Mouse (Mus musculus): ENCODE results near the gene Man1a. TPM values are rescaled to one million over a fixed set of nuclear protein-coding genes. Genes with fewer than 3 reads are reported as not detected.

Man1a gene
- polyA plus RNA-seq, 1 experiment from 2014 or later, result 13.2 TPM

DNA sequence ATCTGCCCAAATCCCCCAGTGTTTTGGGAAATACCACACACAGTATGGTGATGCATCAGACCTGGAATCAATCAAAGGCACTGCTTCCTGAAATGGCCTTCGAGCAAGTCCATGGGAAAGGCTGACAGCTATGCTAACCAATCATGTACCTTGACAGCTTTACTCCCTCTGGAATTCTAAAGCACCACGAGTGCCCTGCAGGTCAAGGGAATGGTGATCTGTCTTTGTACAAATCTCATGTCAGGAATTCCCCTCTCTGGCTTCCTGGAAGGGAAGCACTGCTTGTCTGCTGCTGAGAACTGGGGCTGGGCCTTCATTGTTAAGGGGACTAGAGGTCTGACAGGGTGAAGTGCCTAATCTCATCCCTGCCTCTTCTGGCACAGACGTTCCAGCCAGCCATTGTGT lies 17.3 kb downstream of the Man1a start:
- Histone ChIP-seq H3K4me2 (ENCODE audit: low read depth, low read length) (no peak overlapping the region), H3K36me3 (replicated peaks; ENCODE audit: insufficient read depth, low read length) (peaks cover 32% of the 10 kb centered on the region), H3K4me3 (ENCODE audit: low read depth, low read length) (no peak overlapping the region), H3K9ac (replicated peaks) (no peak overlapping the region), H3K27me3 (ENCODE audit: insufficient read depth, low read length) (no peaks in the 10 kb centered on the region), H3K9me3 (ENCODE audit: low read length) (no peaks in the 10 kb centered on the region), H3K4me1 (ENCODE audit: insufficient read depth) (0 out of 2 replicates have a peak, but pooled peaks cover 6% of the 10 kb centered on the region), H3K27ac (ENCODE audit: low read depth) (no peak overlapping the region)
- ATAC-seq, result peak; percentile 81
- 62% methylated on average over 3 of the region's 3 CpGs for WGBS (ENCODE audit: insufficient replicate concordance)
- DNase-seq, result no peak
- TF ChIP-seq EP300 (IDR thresholded peaks at IDR 0.05; ENCODE audit: low read depth) (no peak), CTCF (IDR thresholded peaks at IDR 0.05; ENCODE audit: low read depth) (no peak)

DNA sequence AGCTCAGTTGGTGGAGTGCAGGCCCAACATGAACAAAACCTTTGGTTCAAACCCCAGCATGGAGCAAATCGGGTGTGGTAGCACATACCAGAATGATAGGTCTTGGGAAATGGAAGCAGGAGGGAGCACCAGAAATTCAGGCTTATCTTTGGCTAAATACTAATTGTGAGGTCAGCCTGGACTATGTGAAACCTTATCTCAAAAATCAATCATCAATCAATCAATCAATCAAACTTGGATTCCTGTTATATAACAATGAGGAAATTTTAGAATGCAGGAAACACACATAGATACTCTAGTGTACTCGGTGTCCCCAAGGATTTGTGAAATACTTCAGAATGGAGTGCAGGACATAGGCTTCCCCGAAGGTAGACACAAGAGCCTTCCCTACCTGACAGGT lies 17.8 kb downstream of the Man1a start:
- DNase-seq (no peak), ATAC-seq (peak; percentile 34; the same call in 1 of the 2 replicates)
- 71% methylated on average over 3 of the region's 3 CpGs for WGBS (ENCODE audit: insufficient replicate concordance)
- Histone ChIP-seq H3K9me3 (ENCODE audit: low read length) (no peaks in the 10 kb centered on the region), H3K9ac (replicated peaks) (no peak overlapping the region), H3K4me1 (ENCODE audit: insufficient read depth) (0 out of 2 replicates have a peak, but pooled peaks cover 6% of the 10 kb centered on the region), H3K36me3 (replicated peaks; ENCODE audit: insufficient read depth, low read length) (peaks cover 32% of the 10 kb centered on the region), H3K4me3 (ENCODE audit: low read depth, low read length) (no peak overlapping the region), H3K27ac (ENCODE audit: low read depth) (no peak overlapping the region), H3K4me2 (ENCODE audit: low read depth, low read length) (no peak overlapping the region), H3K27me3 (ENCODE audit: insufficient read depth, low read length) (no peaks in the 10 kb centered on the region)
- no peak for TF ChIP-seq CTCF (IDR thresholded peaks at IDR 0.05; ENCODE audit: low read depth)
- TF ChIP-seq EP300 (IDR thresholded peaks at IDR 0.05; ENCODE audit: low read depth), result no peak

DNA sequence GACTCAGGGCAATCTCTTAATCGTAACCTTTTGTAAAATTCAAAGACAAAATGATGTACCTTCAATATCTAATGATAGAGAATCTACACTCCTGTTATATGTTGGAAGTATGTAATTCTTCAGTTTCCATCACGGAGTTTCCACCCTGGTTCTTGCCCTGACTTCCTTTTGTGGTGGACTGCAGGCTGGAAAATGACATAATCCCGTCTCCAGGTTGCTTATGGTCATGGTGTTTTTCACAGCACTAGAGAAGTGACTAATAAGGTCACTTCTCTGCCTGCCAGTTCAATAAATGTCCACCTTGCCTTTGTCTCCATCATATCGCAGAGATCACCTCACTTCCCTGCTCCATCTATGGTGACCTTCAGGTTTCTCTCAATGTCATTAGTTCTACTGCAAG lies 22.2 kb downstream of the Man1a start:
- Histone ChIP-seq H3K9me3 (ENCODE audit: low read length) (no peaks in the 10 kb centered on the region), H3K9ac (replicated peaks) (no peak overlapping the region), H3K36me3 (replicated peaks; ENCODE audit: insufficient read depth, low read length) (peaks cover 10% of the 10 kb centered on the region), H3K27ac (ENCODE audit: low read depth) (no peak overlapping the region), H3K4me1 (ENCODE audit: insufficient read depth) (0 out of 2 replicates have a peak, but pooled peaks cover 3% of the 10 kb centered on the region), H3K4me3 (ENCODE audit: low read depth, low read length) (no peak overlapping the region), H3K4me2 (ENCODE audit: low read depth, low read length) (no peak overlapping the region), H3K27me3 (ENCODE audit: insufficient read depth, low read length) (no peaks in the 10 kb centered on the region)
- WGBS (ENCODE audit: insufficient replicate concordance), result 84% methylated on average over 4 of the region's 4 CpGs
- TF ChIP-seq CTCF (IDR thresholded peaks at IDR 0.05; ENCODE audit: low read depth), result no peak
- no peak for TF ChIP-seq EP300 (IDR thresholded peaks at IDR 0.05; ENCODE audit: low read depth)
- ATAC-seq, result no peak
- DNase-seq, result no peak

DNA sequence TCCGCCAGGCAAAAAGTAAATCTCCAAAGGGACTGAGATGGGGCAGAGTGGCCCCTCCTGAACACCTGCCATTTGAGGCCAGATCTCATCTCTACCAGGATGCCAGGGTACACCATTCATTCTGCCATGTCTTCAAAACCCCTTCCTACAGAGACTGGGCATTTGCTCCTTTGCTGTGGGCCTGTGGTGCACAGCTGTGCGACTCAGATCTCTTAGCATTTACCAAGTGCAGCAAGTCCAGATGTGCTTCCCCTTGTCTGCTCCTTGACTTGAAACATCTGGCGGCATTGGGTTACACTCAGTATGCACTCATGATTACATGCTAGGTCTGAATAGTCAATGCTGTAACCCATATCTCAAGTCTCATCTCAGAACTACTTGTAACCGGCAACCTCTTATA lies 28.5 kb downstream of the Man1a start:
- Histone ChIP-seq H3K27me3 (ENCODE audit: insufficient read depth, low read length) (no peaks in the 10 kb centered on the region), H3K36me3 (replicated peaks; ENCODE audit: insufficient read depth, low read length) (peaks cover 6% of the 10 kb centered on the region), H3K4me2 (ENCODE audit: low read depth, low read length) (no peak overlapping the region), H3K4me1 (ENCODE audit: insufficient read depth) (peaks cover 6% of the 10 kb centered on the region), H3K9ac (replicated peaks) (no peak overlapping the region), H3K9me3 (ENCODE audit: low read length) (no peaks in the 10 kb centered on the region), H3K4me3 (ENCODE audit: low read depth, low read length) (no peak overlapping the region), H3K27ac (ENCODE audit: low read depth) (no peak overlapping the region)
- DNase-seq (no peak), ATAC-seq (no peak)
- TF ChIP-seq EP300 (IDR thresholded peaks at IDR 0.05; ENCODE audit: low read depth) (no peak), CTCF (IDR thresholded peaks at IDR 0.05; ENCODE audit: low read depth) (no peak)
- 91% methylated on average over 4 of the region's 4 CpGs for WGBS (ENCODE audit: insufficient replicate concordance)

DNA sequence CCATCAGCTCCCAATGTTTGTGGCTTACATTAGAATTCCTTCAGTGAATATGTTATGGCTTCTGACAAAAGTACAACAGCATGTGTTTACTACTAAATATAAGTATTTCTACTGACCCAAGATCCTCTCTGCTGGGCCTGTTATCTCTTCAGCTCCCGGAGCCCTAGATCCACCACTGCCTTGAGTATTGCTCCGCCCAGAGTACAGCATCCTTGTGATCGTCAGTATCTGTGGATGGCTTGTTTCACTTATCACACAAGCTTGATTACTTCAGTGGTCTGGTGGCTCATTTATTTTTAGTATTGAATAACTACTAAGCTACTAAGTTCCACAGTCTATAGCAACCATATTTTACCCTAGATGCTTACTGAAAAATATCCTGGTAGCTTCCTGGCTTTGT lies 33.1 kb downstream of the Man1a start:
- ATAC-seq, result peak; percentile 28; the same call in 1 of the 2 replicates
- H3K9ac ChIP-seq (replicated peaks), result no peak overlapping the region
- H3K27ac ChIP-seq (ENCODE audit: low read depth), result peak overlapping the region; percentile 67
- peak; percentile 38 for DNase-seq
- H3K4me1 ChIP-seq (ENCODE audit: insufficient read depth), result peaks cover 37% of the 10 kb centered on the region
- H3K9me3 ChIP-seq (ENCODE audit: low read length), result no peaks in the 10 kb centered on the region
- H3K36me3 ChIP-seq (replicated peaks; ENCODE audit: insufficient read depth, low read length), result no peaks in the 10 kb centered on the region
- H3K4me2 ChIP-seq (ENCODE audit: low read depth, low read length), result peak overlapping the region; percentile 14; the same call in 1 of the 2 replicates
- peak; percentile 29; the same call in 1 of the 2 replicates for TF ChIP-seq CTCF (IDR thresholded peaks at IDR 0.05; ENCODE audit: low read depth)
- TF ChIP-seq EP300 (IDR thresholded peaks at IDR 0.05; ENCODE audit: low read depth), result peak; percentile 53; the same call in 1 of the 2 replicates
- no peaks in the 10 kb centered on the region for H3K27me3 ChIP-seq (ENCODE audit: insufficient read depth, low read length)
- WGBS (ENCODE audit: insufficient replicate concordance), result 56% methylated on average over 3 of the region's 3 CpGs
- no peak overlapping the region for H3K4me3 ChIP-seq (ENCODE audit: low read depth, low read length)

DNA sequence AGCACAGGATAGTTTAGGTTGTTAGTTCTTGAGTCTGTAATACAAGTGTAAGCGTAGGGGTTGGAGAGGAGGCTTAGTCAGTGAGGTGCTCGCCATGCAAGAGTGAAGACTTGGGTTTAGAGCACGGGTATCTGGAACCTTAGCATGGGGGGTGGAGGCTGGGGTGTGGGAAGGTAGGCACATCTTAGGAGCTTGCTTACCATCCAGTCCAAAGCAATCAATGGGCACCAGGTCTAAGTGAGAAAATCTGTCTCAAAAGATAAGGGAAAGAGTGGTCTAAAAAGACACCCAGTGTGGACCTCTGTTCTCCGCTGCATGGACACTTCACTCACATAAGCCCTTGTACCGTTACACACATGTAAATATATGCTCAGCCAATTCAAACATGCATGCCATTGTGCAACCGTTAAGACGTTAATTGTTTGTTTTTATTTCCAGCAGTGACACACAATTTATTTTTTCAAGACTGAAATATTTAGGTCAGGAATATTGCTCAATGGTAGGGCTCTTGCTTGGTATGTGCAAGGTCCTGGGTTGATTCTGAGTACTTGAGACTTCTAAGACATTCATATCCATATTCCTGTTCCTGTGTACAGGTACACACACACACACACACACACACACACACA lies 34.1 kb downstream of the Man1a start:
- no peaks in the 10 kb centered on the region for H3K27me3 ChIP-seq (ENCODE audit: insufficient read depth, low read length)
- H3K9ac ChIP-seq (replicated peaks), result no peak overlapping the region
- peaks cover 41% of the 10 kb centered on the region for H3K4me1 ChIP-seq (ENCODE audit: insufficient read depth)
- ATAC-seq (peak; percentile 81), DNase-seq (peak; percentile 56)
- H3K27ac ChIP-seq (ENCODE audit: low read depth), result peak overlapping the region; percentile 83
- H3K4me3 ChIP-seq (ENCODE audit: low read depth, low read length), result no peak overlapping the region
- whole genome bisulfite sequencing (ENCODE audit: insufficient replicate concordance), result 59% methylated on average over 7 of the region's 7 CpGs
- H3K36me3 ChIP-seq (replicated peaks; ENCODE audit: insufficient read depth, low read length), result peaks cover 1% of the 10 kb centered on the region
- H3K4me2 ChIP-seq (ENCODE audit: low read depth, low read length), result peak overlapping the region; percentile 56
- TF ChIP-seq CTCF (IDR thresholded peaks at IDR 0.05; ENCODE audit: low read depth) (no peak), EP300 (IDR thresholded peaks at IDR 0.05; ENCODE audit: low read depth) (peak; percentile 96)
- no peaks in the 10 kb centered on the region for H3K9me3 ChIP-seq (ENCODE audit: low read length)
